Mouse (Mus musculus) embryonic stem cell, embryonic (primary cell): ENCODE measurements around the gene Rnf151.

Source experiments
- CTCF ChIA-PET, 4 experiments: fragments of 300-600 bp in 2 of 4; fragments of 350-600 bp in 2 of 4; sonication (Branson Sonifier 250); formaldehyde crosslinking; loops; one replicate each; lab custom pipeline; 2022; ENCODE audit warnings: inconsistent platforms in 2 of 4; lab: Charles Lee
- POLR2A ChIA-PET, 4 experiments: fragments of 300-600 bp in 2 of 4; fragments of 350-600 bp in 2 of 4; sonication (Branson Sonifier 250); formaldehyde crosslinking; loops; one replicate each; lab custom pipeline; 2022; ENCODE audit warnings: antibody characterized with exemption in 4 of 4, inconsistent platforms in 1 of 4; lab: Charles Lee

The Rnf151 gene

GRCm38 (mm10) chr17:24674277-24674676 lies 43.6 kb downstream of the Rnf151 start:
- POLR2A ChIA-PET: interaction anchor here (0.6 to 8.9 kb wide), 17 partner anchors 12 to 706 kb away, joined by 3 to 182 read pairs (median 5); partner anchors contain the start of genes Traf7 (in 3 of the 4), Syngr3 (in 2 of the 4), Mlst8 (in 1 of the 4) and Pkd1 (in 1 of the 4)
- CTCF ChIA-PET: interaction anchor here in 1 of 4 experiments (0.5 kb wide), 1 partner anchor 78 kb away, joined by 3 read pairs; no protein-coding TSS in a partner anchor

DNA sequence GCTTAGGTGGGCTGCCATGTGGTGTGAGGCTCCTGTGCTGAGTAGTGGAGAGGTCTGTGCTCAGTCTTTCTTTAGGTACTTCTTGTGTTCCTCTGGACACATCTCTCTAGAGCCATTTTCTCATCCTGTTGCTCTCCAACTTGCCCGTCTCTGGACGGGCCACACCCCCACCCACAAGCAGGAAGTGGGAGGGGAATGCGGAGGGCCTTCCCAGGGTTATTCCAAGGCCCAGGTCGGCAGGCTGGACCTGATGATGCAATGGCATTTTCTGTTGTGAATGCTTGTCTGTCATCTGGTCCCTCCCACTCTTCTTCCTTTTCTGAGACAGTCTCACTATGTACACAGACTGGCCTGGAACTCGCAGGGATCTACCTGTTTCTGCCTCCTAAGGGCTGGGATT lies 45.7 kb downstream of the Rnf151 start:
- POLR2A ChIA-PET: interaction anchor here in 3 of 4 experiments (0.6 to 8.9 kb wide), 29 partner anchors 8 to 421 kb away, joined by 3 to 182 read pairs (median 5); partner anchors contain the start of genes Npw (in 2 of the 3), Pkd1 (in 2 of the 3), Traf7 (in 2 of the 3) and Ccnf (in 1 of the 3)
- CTCF ChIA-PET: interaction anchor here in 1 of 4 experiments (1.0 kb wide), 1 partner anchor 44 kb away, joined by 3 read pairs; no protein-coding TSS in a partner anchor

DNA sequence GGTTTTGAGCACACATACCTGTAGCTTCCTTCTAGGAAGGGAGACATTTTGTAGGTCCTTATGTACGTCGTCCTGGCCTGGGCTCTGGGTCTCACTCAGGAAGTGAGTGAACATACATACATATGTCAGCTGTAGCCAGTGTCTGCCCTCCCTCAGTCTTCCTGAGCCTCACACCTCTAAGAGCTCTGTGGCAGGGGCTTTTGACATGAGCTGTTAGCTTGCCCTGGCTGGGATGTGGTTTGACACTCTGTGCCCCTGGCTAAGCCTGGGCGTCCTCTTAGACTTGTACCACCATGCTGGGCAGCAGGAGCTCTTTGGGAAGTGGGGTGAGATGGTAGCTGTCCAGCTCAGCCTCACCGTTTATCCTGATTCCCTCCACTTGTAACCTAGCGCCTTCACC lies 46.5 kb downstream of the Rnf151 start:
- ChIA-PET CTCF (interaction anchor here in 1 of 4 experiments (1.0 kb wide), 1 partner anchor 43 kb away, joined by 3 read pairs; no protein-coding TSS in a partner anchor), POLR2A (interaction anchor here in 3 of 4 experiments (0.7 to 8.9 kb wide), 39 partner anchors 9 to 420 kb away, joined by 3 to 182 read pairs (median 6); partner anchors contain the start of genes Traf7 (in 3 of the 3), Ccnf (in 2 of the 3), Mlst8 (in 2 of the 3) and Npw (in 2 of the 3))

DNA sequence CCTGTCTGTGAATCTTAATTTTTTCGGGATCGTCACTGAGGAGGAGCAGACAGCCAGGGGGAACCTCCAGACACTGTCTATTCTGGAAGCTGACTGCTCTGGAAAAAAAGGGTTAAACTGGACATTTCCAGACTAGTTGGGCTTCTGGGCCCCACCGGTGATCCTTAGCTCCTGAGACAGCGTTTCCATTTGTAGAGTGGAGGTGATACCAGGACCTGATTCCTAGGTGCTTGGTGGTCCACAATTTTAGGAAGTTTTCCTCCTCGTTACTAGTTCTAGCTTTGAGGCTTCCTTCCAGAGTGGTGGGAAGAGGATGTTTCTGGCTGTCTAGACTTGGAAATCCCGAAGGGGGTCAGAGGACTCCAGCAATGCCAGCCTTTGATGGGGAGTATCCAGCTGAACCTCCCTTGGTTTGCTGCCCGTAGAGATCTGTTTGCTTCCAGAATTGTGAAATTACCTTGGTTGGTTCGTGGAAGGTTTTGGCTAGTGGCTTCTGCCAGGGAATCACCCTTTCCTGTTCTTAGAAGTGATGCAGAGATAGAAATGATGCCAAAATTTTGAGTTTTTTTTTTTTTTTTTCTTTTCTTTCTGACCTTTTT lies 47.5 kb downstream of the Rnf151 start:
- CTCF ChIA-PET: interaction anchor here in 3 of 4 experiments (0.5 to 2.6 kb wide), 10 partner anchors 8 to 312 kb away, joined by 3 to 10 read pairs (median 3); partner anchors contain the start of genes Nthl1 (in 1 of the 3), Pkd1 (in 1 of the 3), Tbl3 (in 1 of the 3) and Tsc2 (in 1 of the 3)
- POLR2A ChIA-PET: interaction anchor here (0.6 to 8.9 kb wide), 74 partner anchors 8 to 501 kb away, joined by 3 to 182 read pairs (median 6); partner anchors contain the start of genes Mlst8 (in 3 of the 4), Nthl1 (in 3 of the 4), Tbl3 (in 3 of the 4) and Traf7 (in 3 of the 4)

DNA sequence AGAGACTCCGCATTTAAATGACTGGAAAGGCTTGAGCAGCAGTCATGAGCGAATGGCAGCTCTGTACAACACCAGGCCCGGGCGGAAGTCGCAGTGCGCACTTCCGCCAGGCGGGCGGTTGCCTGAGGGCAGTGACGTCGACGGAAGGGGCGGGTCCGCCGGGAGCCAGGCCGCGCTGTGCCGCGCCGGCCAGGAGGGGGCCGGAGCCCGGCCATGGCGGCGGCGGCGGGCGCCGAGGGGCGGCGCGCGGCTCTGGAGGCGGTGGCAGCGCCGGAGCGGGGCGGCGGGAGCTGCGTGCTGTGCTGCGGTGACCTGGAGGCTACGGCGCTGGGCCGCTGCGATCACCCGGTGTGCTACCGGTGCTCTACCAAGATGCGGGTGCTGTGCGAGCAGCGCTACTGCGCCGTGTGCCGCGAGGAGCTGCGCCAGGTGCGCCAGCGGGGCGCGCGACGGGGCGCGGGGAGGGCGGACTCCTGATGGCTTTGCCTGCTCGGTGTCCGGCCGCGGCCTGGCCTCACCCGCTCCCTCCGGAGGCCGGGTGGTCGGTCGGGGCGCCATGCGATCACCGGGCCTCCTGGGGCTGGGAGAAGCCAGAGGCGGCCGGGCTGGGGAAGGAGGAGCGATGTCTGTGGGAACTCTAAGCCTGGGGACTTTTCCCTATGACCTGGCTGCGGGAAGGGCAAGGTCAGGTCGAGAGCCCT lies 48.2 kb downstream of the Rnf151 start, which contains the start of gene Zfp598:
Zfp598 (plus strand) TSS at position 143 of the 701 bp plus-strand sequence.
- ChIA-PET CTCF (interaction anchor here in 3 of 4 experiments (0.5 to 3.0 kb wide), 24 partner anchors 8 to 318 kb away, joined by 3 to 15 read pairs (median 3); partner anchors contain the start of genes Nthl1 (in 2 of the 3), Pkd1 (in 2 of the 3), Tbl3 (in 2 of the 3) and Tsc2 (in 2 of the 3)), POLR2A (interaction anchor here (0.6 to 8.9 kb wide), 114 partner anchors 8 to 500 kb away, joined by 3 to 182 read pairs (median 4); partner anchors contain the start of genes Nthl1 (in 4 of the 4), Tsc2 (in 4 of the 4), Mlst8 (in 3 of the 4) and Pkd1 (in 3 of the 4))

DNA sequence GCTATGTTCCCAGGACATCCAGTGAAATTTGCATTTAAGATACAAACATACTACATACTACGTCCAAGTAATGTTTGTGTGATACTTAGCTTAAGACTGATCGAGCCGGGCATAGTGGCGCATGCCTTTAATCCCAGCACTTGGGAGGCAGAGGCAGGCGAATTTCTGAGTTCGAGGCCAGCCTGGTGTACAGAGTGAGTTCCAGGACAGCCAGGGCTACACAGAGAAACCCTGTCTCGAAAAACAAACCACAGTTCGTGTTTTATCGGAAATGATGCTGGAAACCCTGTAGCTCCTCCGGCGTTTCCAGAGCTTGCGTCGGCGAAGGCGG lies 48.7 kb downstream of the Rnf151 start:
- POLR2A ChIA-PET: interaction anchor here (0.6 to 8.9 kb wide), 104 partner anchors 8 to 527 kb away, joined by 3 to 182 read pairs (median 5); partner anchors contain the start of genes Nthl1 (in 4 of the 4), Tsc2 (in 4 of the 4), Mlst8 (in 3 of the 4) and Pkd1 (in 3 of the 4)
- CTCF ChIA-PET: interaction anchor here in 3 of 4 experiments (0.7 to 3.0 kb wide), 22 partner anchors 9 to 318 kb away, joined by 3 to 15 read pairs (median 3); partner anchors contain the start of genes Nthl1 (in 2 of the 3), Pkd1 (in 2 of the 3), Tbl3 (in 2 of the 3) and Tsc2 (in 2 of the 3)

DNA sequence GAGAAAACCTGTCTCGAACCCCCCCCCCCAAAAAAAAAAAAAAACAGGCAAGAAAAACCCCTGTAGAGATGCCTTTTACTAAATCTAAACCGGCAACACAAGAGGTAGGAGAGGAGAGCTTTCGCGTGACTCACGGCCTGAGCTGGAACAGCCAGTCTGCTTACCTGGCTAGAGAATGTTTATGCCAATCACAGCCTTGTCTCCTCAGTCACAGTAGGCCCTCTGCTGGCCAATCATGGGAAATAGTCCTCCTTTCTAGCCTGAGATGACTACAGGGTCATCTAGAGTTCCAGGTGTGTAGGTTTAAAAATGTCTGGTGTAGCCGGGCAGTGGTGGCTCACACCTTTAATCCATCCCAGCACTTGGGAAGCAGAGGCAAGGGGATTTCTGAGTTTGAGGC lies 50.4 kb downstream of the Rnf151 start:
- ChIA-PET CTCF (interaction anchor here (0.6 to 3.0 kb wide), 40 partner anchors 8 to 1536 kb away, joined by 3 to 21 read pairs (median 4); partner anchors contain the start of genes Nthl1 (in 4 of the 4), Tsc2 (in 3 of the 4), Npw (in 2 of the 4) and Pkd1 (in 2 of the 4)), POLR2A (interaction anchor here (0.5 to 8.9 kb wide), 59 partner anchors 8 to 909 kb away, joined by 3 to 182 read pairs (median 4); partner anchors contain the start of genes Npw (in 4 of the 4), Nthl1 (in 4 of the 4), Tsc2 (in 4 of the 4) and Pkd1 (in 3 of the 4))

- ChIA-PET CTCF (interaction anchor here (0.6 to 3.0 kb wide), 37 partner anchors 8 to 1536 kb away, joined by 3 to 21 read pairs (median 5); partner anchors contain the start of genes Nthl1 (in 4 of the 4), Tsc2 (in 3 of the 4), Npw (in 2 of the 4) and Pkd1 (in 2 of the 4)), POLR2A (interaction anchor here (0.5 to 8.9 kb wide), 48 partner anchors 9 to 908 kb away, joined by 3 to 182 read pairs (median 4); partner anchors contain the start of genes Nthl1 (in 4 of the 4), Tsc2 (in 4 of the 4), Npw (in 3 of the 4) and Pkd1 (in 3 of the 4))
Measured at GRCm38 (mm10) chr17:24667011-24667410, 50.9 kb downstream of the Rnf151 start.
